Mouse (Mus musculus) fibroblast of lung, adult 2 months (primary cell): ENCODE data around the gene Ttc28.
A peak's percentile ranks its signal among the peaks of the same experiment; 100 is the strongest.

Source experiments
- DNase-seq: peaks from one replicate; pipeline ENCODE4 v3.0.0-alpha.2; 2011; ENCODE audit warnings: low read depth

Ttc28 gene

GRCm38 (mm10) chr5:111133754-111134153 is 254.2 kb downstream of the Ttc28 start:
- no peak for DNase-seq

GRCm38 (mm10) chr5:111137283-111137682 is 257.7 kb downstream of the Ttc28 start:
- no peak for DNase-seq

GRCm38 (mm10) chr5:111137742-111138141 is 258.1 kb downstream of the Ttc28 start:
- no peak for DNase-seq

GRCm38 (mm10) chr5:111138239-111138833 is 258.7 kb downstream of the Ttc28 start:
- no peak for DNase-seq

GRCm38 (mm10) chr5:111138927-111139565 is 259.4 kb downstream of the Ttc28 start:
- no peak for DNase-seq

GRCm38 (mm10) chr5:111139622-111140021 is 260.0 kb downstream of the Ttc28 start:
- peak; percentile 76 for DNase-seq

- no peak for DNase-seq
Observed at GRCm38 (mm10) chr5:111141139-111141885, 261.7 kb downstream of the Ttc28 start.

- no peak for DNase-seq
Observed at GRCm38 (mm10) chr5:111142837-111143236, 263.2 kb downstream of the Ttc28 start.

- DNase-seq: no peak
Observed at GRCm38 (mm10) chr5:111144411-111144810, 264.8 kb downstream of the Ttc28 start.

GRCm38 (mm10) chr5:111150581-111150980 is 271.0 kb downstream of the Ttc28 start:
- no peak for DNase-seq

- no peak for DNase-seq
Observed at GRCm38 (mm10) chr5:111151882-111152759, 272.5 kb downstream of the Ttc28 start.

GRCm38 (mm10) chr5:111154586-111154985 is 275.0 kb downstream of the Ttc28 start:
- DNase-seq: peak; percentile 23

GRCm38 (mm10) chr5:111155271-111155670 is 275.7 kb downstream of the Ttc28 start:
- DNase-seq: no peak

- no peak for DNase-seq
Observed at GRCm38 (mm10) chr5:111155928-111156327, 276.3 kb downstream of the Ttc28 start.

- DNase-seq: no peak
Observed at GRCm38 (mm10) chr5:111158266-111158665, 278.7 kb downstream of the Ttc28 start.

GRCm38 (mm10) chr5:111159628-111160321 is 280.2 kb downstream of the Ttc28 start:
- DNase-seq: peak; percentile 74

GRCm38 (mm10) chr5:111161146-111161930 is 281.7 kb downstream of the Ttc28 start:
- DNase-seq: no peak

- DNase-seq: no peak
Observed at GRCm38 (mm10) chr5:111162857-111163256, 283.3 kb downstream of the Ttc28 start.

GRCm38 (mm10) chr5:111163377-111163776 is 283.8 kb downstream of the Ttc28 start:
- DNase-seq: no peak

GRCm38 (mm10) chr5:111164348-111164920 is 284.8 kb downstream of the Ttc28 start:
- DNase-seq: no peak
